Mouse (Mus musculus) adrenal gland, adult 2 months (tissue): ENCODE measurements at regions not wholly inside any gene's neighbourhood (a gene's known extent, or its start where the extent isn't known, plus 50 kb on each side); places are given as distances from the start of the nearest gene placed in this dataset.

Experiments used
- DNase-seq: peaks from one replicate; pipeline ENCODE4 v3.0.0; 2021

- no peak for DNase-seq
These were observed 323.9 kb upstream of the Adgrl2 start for GRCm38 (mm10) chr3:149314258-149314657.

- no peak for DNase-seq
These were observed 322.9 kb upstream of the Adgrl2 start for GRCm38 (mm10) chr3:149313217-149313616.

- no peak for DNase-seq
These were observed 321.2 kb upstream of the Adgrl2 start for GRCm38 (mm10) chr3:149311576-149311975.

GRCm38 (mm10) chr3:149306709-149307108 is 316.4 kb upstream of the Adgrl2 start:
- no peak for DNase-seq

- no peak for DNase-seq
These were observed 315.9 kb upstream of the Adgrl2 start for GRCm38 (mm10) chr3:149306291-149306690.

GRCm38 (mm10) chr3:149305440-149305839 is 315.1 kb upstream of the Adgrl2 start:
- DNase-seq, result no peak

- no peak for DNase-seq
These were observed 314.7 kb upstream of the Adgrl2 start for GRCm38 (mm10) chr3:149305011-149305413.

GRCm38 (mm10) chr3:149303418-149303817 is 313.1 kb upstream of the Adgrl2 start:
- no peak for DNase-seq

- DNase-seq, result no peak
These were observed 309.6 kb upstream of the Adgrl2 start for GRCm38 (mm10) chr3:149300002-149300401.

GRCm38 (mm10) chr3:149296419-149296962 is 306.1 kb upstream of the Adgrl2 start:
- DNase-seq, result no peak

GRCm38 (mm10) chr3:149295942-149296341 is 305.6 kb upstream of the Adgrl2 start:
- no peak for DNase-seq

GRCm38 (mm10) chr3:149295257-149295831 is 305.0 kb upstream of the Adgrl2 start:
- DNase-seq, result no peak

- no peak for DNase-seq
These were observed 304.1 kb upstream of the Adgrl2 start for GRCm38 (mm10) chr3:149294445-149294844.

- DNase-seq, result no peak
These were observed 302.1 kb upstream of the Adgrl2 start for GRCm38 (mm10) chr3:149292459-149292858.

- DNase-seq, result no peak
These were observed 301.1 kb upstream of the Adgrl2 start for GRCm38 (mm10) chr3:149291473-149291872.

GRCm38 (mm10) chr3:149290228-149290627 is 299.9 kb upstream of the Adgrl2 start:
- DNase-seq, result no peak

GRCm38 (mm10) chr3:149287080-149287479 is 296.7 kb upstream of the Adgrl2 start:
- DNase-seq, result no peak

GRCm38 (mm10) chr3:149284976-149285375 is 294.6 kb upstream of the Adgrl2 start:
- DNase-seq, result no peak

- DNase-seq, result no peak
These were observed 290.7 kb upstream of the Adgrl2 start for GRCm38 (mm10) chr3:149280807-149281789.

GRCm38 (mm10) chr3:149279338-149279737 is 289.0 kb upstream of the Adgrl2 start:
- no peak for DNase-seq

GRCm38 (mm10) chr3:149277812-149278211 is 287.5 kb upstream of the Adgrl2 start:
- DNase-seq, result no peak

- no peak for DNase-seq
These were observed 285.2 kb upstream of the Adgrl2 start for GRCm38 (mm10) chr3:149275478-149276132.

- DNase-seq, result no peak
These were observed 284.6 kb upstream of the Adgrl2 start for GRCm38 (mm10) chr3:149274987-149275386.
